Mouse (Mus musculus) small intestine, adult 2 months (tissue): ENCODE data around the gene Chrna5. TPM values are rescaled to one million over a fixed set of nuclear protein-coding genes. Genes with fewer than 3 reads are reported as not detected.
"Not testable (repeated sequence)": the region's sequence is repeated elsewhere in the genome, so short reads cannot be mapped to it uniquely, and the experiment has no call there.

Experiments
- H3K27ac ChIP-seq: fragments of 200-500 bp; 2 replicates; pipeline ENCODE4 v1.5.1; 2012; ENCODE audit warnings: low read depth, low read length, control low read depth, inconsistent platforms; ENCODE audit not compliant: insufficient read depth
- H3K27me3 ChIP-seq: fragments of 200-500 bp; 2 replicates; pipeline ENCODE4 v1.6.1; 2012; ENCODE audit warnings: mild to moderate bottlenecking, moderate library complexity, low read length, inconsistent platforms; ENCODE audit not compliant: control insufficient read depth, insufficient read depth
- H3K36me3 ChIP-seq: fragments of 200-500 bp; 2 replicates; pipeline ENCODE4 v1.6.1; 2012; ENCODE audit warnings: mild to moderate bottlenecking, low read length, control low read depth, inconsistent platforms; ENCODE audit not compliant: control insufficient read depth, insufficient read depth
- H3K4me1 ChIP-seq: fragments of 200-500 bp; 2 replicates; pipeline ENCODE4 v1.6.1; 2012; ENCODE audit warnings: low read length, inconsistent platforms, mixed read lengths; ENCODE audit not compliant: control insufficient read depth, insufficient read depth, insufficient read length
- H3K4me3 ChIP-seq: fragments of 200-500 bp; 2 replicates; pipeline ENCODE4 v1.5.1; 2012; ENCODE audit warnings: low read depth, mild to moderate bottlenecking, control low read depth, inconsistent platforms, low read length, moderate library complexity
- CTCF ChIP-seq: fragments of 200-500 bp; IDR thresholded peaks from 2 replicates; pipeline ENCODE4 v1.5.1; 2012; ENCODE audit warnings: low read depth, mild to moderate bottlenecking, control low read depth, inconsistent platforms, low read length, moderate library complexity, mixed read lengths; ENCODE audit not compliant: insufficient replicate concordance, insufficient read length; ENCODE audit errors: extremely low read depth
- POLR2A ChIP-seq: fragments of 200-500 bp; IDR thresholded peaks from 2 replicates; pipeline ENCODE4 v1.6.1; 2012; ENCODE audit warnings: low read depth, mild to moderate bottlenecking, control low read depth, inconsistent platforms, low read length, moderate library complexity
- WGBS: fragments of 180-500 bp; shearing (Covaris S2); methylation state at CpG from one replicate; pipeline ENCODE4 v1.1.7; 2018; 5-methylcytosine and 5-hydroxymethylcytosine counted together
- polyA plus RNA-seq: library from polyadenylated mRNA; depleted of rRNA; stranded (reverse); fragments of >200 nt; gene quantifications from 2 replicates; pipeline ENCODE4 v1.2.3, GENCODE M21; 2012; rRNA removed

Chrna5 gene
- 0.04 TPM in 1 of 2 replicates, not detected in the other for polyA plus RNA-seq

GRCm38 (mm10) chr9:54980674-54981073, at the start of gene Chrna5:
Chrna5 (plus strand) TSS chr9:54980880.
- Histone ChIP-seq H3K36me3 (no peaks in the 10 kb centered on the region), H3K27ac (no peak within 1 kb of the TSS), H3K4me3 (peak within 1 kb of the TSS; percentile 78), H3K27me3 (peaks cover 27% of the 10 kb centered on the region), H3K4me1 (peaks cover 4% of the 10 kb centered on the region)
- TF ChIP-seq POLR2A: no peak
- TF ChIP-seq CTCF: no peak
- WGBS: 61% methylated on average over 8 of the region's 8 CpGs

- Histone ChIP-seq H3K4me1 (0 out of 2 replicates have a peak, but pooled peaks cover 2% of the 10 kb centered on the region), H3K4me3 (no peak overlapping the region), H3K36me3 (no peaks in the 10 kb centered on the region), H3K27ac (no peak overlapping the region), H3K27me3 (no peaks in the 10 kb centered on the region; the same call in 1 of the 2 replicates)
- 32% methylated on average over 1 of the region's 1 CpGs for WGBS
- no peak for TF ChIP-seq POLR2A
- peak; percentile 45; the same call in 1 of the 2 replicates for TF ChIP-seq CTCF
Observed at GRCm38 (mm10) chr9:54931765-54932164, 48.9 kb upstream of the Chrna5 start.

- 0 out of 2 replicates have a peak, but pooled peaks cover 2% of the 10 kb centered on the region for H3K4me1 ChIP-seq
- no peaks in the 10 kb centered on the region; the same call in 1 of the 2 replicates for H3K27me3 ChIP-seq
- H3K36me3 ChIP-seq: no peaks in the 10 kb centered on the region
- no peak for TF ChIP-seq CTCF
- TF ChIP-seq POLR2A: no peak
- no peak overlapping the region for H3K27ac ChIP-seq
- no peak overlapping the region for H3K4me3 ChIP-seq
- 58% methylated on average over 2 of the region's 2 CpGs for WGBS
Observed at GRCm38 (mm10) chr9:54932379-54932778, 48.3 kb upstream of the Chrna5 start.

GRCm38 (mm10) chr9:54942071-54942470, 38.6 kb upstream of the Chrna5 start:
- H3K4me3 ChIP-seq: no peak overlapping the region
- no peak overlapping the region for H3K27ac ChIP-seq
- TF ChIP-seq POLR2A: no peak
- no peaks in the 10 kb centered on the region for H3K36me3 ChIP-seq
- no peaks in the 10 kb centered on the region for H3K4me1 ChIP-seq
- WGBS: 88% methylated on average over 4 of the region's 4 CpGs
- H3K27me3 ChIP-seq: no peaks in the 10 kb centered on the region

GRCm38 (mm10) chr9:54944467-54944866, 36.2 kb upstream of the Chrna5 start:
- TF ChIP-seq CTCF (no peak), POLR2A (no peak)
- Histone ChIP-seq H3K36me3 (no peaks in the 10 kb centered on the region), H3K27ac (no peak overlapping the region), H3K4me1 (no peaks in the 10 kb centered on the region), H3K4me3 (no peak overlapping the region), H3K27me3 (no peaks in the 10 kb centered on the region)
- 65% methylated on average over 2 of the region's 2 CpGs for WGBS

- no peak overlapping the region for H3K4me3 ChIP-seq
- no peaks in the 10 kb centered on the region for H3K27me3 ChIP-seq
- TF ChIP-seq CTCF (no peak), POLR2A (no peak)
- no peak overlapping the region for H3K27ac ChIP-seq
- no peaks in the 10 kb centered on the region for H3K36me3 ChIP-seq
- 80% methylated on average over 16 of the region's 16 CpGs for WGBS
- no peaks in the 10 kb centered on the region; the same call in 1 of the 2 replicates for H3K4me1 ChIP-seq
Observed at GRCm38 (mm10) chr9:54946256-54946655, 34.4 kb upstream of the Chrna5 start.

GRCm38 (mm10) chr9:54949465-54949864, 31.2 kb upstream of the Chrna5 start:
- Histone ChIP-seq H3K4me3 (no peak overlapping the region), H3K4me1 (no peaks in the 10 kb centered on the region; the same call in 1 of the 2 replicates), H3K36me3 (peaks cover 17% of the 10 kb centered on the region), H3K27me3 (no peaks in the 10 kb centered on the region), H3K27ac (no peak overlapping the region)
- TF ChIP-seq CTCF: no peak
- TF ChIP-seq POLR2A: no peak

GRCm38 (mm10) chr9:54950162-54950561, 30.5 kb upstream of the Chrna5 start:
- not testable (repeated sequence) for H3K4me1 ChIP-seq, H3K27me3 ChIP-seq
- Histone ChIP-seq H3K4me3 (peak overlapping the region; percentile 97), H3K27ac (peak overlapping the region; percentile 61), H3K36me3 (peaks cover 21% of the 10 kb centered on the region)
- WGBS: 26% methylated on average over 8 of the region's 8 CpGs
